Mouse (Mus musculus) left cerebral cortex, adult 11 months (tissue): ENCODE data around the gene Epn2.
"Not testable (repeated sequence)": the region's sequence is repeated elsewhere in the genome, so short reads cannot be mapped to it uniquely, and the experiment has no call there.

Experiments used
- DNase-seq: peaks from one replicate; pipeline ENCODE4 v3.0.0; 2022; ENCODE audit warnings: low spot score

Gene Epn2

GRCm38 (mm10) chr11:61592061-61592460 lies 12.6 kb upstream of the Epn2 start:
- no peak for DNase-seq

- no peak for DNase-seq
Measured at GRCm38 (mm10) chr11:61590516-61591213, 11.2 kb upstream of the Epn2 start.

- no peak for DNase-seq
Measured at GRCm38 (mm10) chr11:61585421-61585820, 5.9 kb upstream of the Epn2 start.

- DNase-seq: no peak
Measured at GRCm38 (mm10) chr11:61584830-61585229, 5.3 kb upstream of the Epn2 start.

GRCm38 (mm10) chr11:61584096-61584495 lies 4.6 kb upstream of the Epn2 start:
- DNase-seq: no peak

- not testable (repeated sequence) for DNase-seq
Measured at GRCm38 (mm10) chr11:61582808-61583207, 3.3 kb upstream of the Epn2 start.

DNA sequence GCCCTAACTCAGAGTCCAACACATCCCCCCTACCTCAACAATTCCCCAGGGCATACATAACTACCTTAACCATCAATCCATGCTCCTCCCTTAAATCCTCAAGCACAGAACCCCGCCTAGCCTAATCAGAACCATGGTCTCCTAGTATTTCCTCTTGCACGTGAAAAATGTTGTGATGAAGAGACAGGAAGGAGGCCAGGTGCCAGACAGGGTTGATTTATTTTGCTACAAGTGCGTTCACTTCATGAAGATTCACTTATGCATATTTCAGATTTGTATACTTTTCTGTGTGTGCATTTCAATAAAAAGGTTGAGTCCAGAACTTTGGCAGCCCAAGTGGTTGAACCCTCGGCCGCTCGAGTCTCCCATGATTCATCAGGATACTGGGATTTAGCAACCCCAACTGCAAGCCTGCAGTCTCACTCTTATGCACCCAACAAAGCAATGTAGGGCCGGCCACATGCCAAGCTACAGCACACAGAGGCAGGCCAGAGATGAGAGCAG lies 443 bp upstream of the Epn2 start:
- no peak for DNase-seq

DNA sequence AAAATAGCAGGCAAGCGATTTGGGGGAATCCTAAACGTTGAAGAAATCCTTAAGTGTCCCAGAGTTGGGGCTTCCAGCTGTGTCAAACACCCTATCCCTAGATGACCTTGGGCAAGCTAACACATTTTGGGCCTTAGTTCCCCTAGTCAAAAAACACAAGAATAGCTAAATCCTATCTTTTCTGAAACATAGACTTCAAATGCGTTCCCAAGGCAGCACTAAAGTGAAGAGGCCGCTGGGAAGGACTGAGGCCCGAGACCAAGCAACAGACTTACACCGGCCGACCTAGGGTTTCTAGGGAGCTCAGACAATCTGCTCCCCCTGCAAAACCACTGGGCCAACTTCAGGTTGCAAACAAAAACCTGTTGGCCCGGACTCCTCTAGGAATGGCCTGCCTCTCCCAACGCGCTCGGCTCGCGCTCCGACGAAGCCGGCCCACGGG lies 925 bp downstream of the Epn2 start:
- DNase-seq: no peak

- no peak for DNase-seq
Measured at GRCm38 (mm10) chr11:61577991-61578390, 1.5 kb downstream of the Epn2 start.

- no peak for DNase-seq
Measured at GRCm38 (mm10) chr11:61577349-61577748, 2.1 kb downstream of the Epn2 start.

GRCm38 (mm10) chr11:61573266-61573665 lies 6.2 kb downstream of the Epn2 start:
- DNase-seq: no peak

- no peak for DNase-seq
Measured at GRCm38 (mm10) chr11:61571225-61571624, 8.3 kb downstream of the Epn2 start.

GRCm38 (mm10) chr11:61569671-61570070 lies 9.8 kb downstream of the Epn2 start:
- no peak for DNase-seq

GRCm38 (mm10) chr11:61564566-61564965 lies 14.9 kb downstream of the Epn2 start:
- DNase-seq: no peak

GRCm38 (mm10) chr11:61563939-61564338 lies 15.5 kb downstream of the Epn2 start:
- no peak for DNase-seq

DNA sequence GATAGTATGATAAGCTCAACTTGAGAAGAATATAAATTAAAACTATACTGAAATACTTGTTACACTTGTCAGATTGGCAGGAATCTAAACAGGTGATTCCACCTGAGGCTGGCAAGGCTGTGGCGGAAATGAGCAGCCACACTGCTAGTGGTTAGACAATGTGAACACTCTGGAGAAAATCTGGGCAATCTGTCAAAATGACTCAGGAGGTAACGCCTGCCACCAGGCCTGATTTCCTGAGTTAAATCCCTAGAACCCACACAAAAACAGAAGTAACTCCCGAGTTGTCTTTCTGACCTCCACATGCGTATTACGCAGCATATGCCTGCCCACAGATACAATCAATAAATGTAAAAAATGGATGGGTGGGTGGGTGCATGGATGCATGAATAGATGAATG lies 17.1 kb downstream of the Epn2 start:
- DNase-seq: no peak

- no peak for DNase-seq
Measured at GRCm38 (mm10) chr11:61559572-61559971, 19.9 kb downstream of the Epn2 start.

- DNase-seq: no peak
Measured at GRCm38 (mm10) chr11:61553015-61553754, 26.3 kb downstream of the Epn2 start.

GRCm38 (mm10) chr11:61550631-61551030 lies 28.9 kb downstream of the Epn2 start:
- DNase-seq: no peak

- DNase-seq: no peak
Measured at GRCm38 (mm10) chr11:61547710-61548109, 31.8 kb downstream of the Epn2 start.

- no peak for DNase-seq
Measured at GRCm38 (mm10) chr11:61546452-61546851, 33.0 kb downstream of the Epn2 start.

DNA sequence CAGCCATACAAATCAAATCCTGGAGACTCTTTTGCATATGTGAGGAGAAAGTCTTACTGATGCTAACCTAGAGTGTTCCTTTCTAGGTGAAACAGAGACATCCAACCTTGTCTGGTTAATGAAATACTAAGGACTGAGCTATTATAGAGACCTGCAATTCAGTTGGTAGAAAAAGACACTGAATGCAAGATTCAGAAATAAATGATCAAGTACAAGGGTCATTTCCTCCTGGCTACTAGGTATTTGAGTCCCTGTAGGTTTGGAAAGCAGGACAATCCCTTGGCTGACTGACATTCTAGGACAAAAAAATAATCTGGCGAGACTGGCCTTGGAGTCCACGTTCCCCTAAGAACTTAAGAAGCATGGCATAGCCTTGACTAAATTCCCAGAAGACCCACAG lies 33.9 kb downstream of the Epn2 start:
- no peak for DNase-seq

DNA sequence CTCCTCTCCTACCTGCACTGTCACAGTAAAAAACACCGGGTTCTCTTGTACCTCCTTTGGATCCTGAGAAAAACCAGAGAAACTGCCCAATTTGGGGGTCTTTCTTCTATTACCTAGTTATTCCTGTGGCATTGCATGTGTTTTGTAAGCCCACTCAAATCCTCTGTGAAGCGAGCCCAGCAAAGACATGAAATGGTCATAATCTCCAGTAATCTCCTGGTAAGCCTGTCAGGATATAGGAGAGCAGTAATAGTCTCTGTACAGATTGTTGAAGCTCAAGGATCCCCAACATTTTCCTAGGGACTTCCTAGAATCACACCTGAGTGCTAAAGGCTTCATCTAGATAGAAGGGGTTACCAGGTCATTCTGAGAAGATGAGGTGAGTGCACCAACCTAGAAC lies 38.4 kb downstream of the Epn2 start:
- DNase-seq: no peak
